Mouse (Mus musculus) urinary bladder, postnatal 25 days (tissue): Measurements from ENCODE around the gene Rasal2.

Experiments
- DNase-seq: peaks from one replicate; pipeline ENCODE4 v3.0.0; 2022; ENCODE audit warnings: low spot score

Rasal2 gene

GRCm38 (mm10) chr1:157412454-157413369 lies at the start of gene Rasal2:
Rasal2 (minus strand) TSS chr1:157412595.
- DNase-seq: peak; percentile 95

- no peak for DNase-seq
Observed at GRCm38 (mm10) chr1:157461276-157461675, 48.9 kb upstream of the Rasal2 start.

- DNase-seq: no peak
Observed at GRCm38 (mm10) chr1:157459904-157460303, 47.5 kb upstream of the Rasal2 start.

- peak; percentile 63 for DNase-seq
Observed at GRCm38 (mm10) chr1:157458421-157459208, 46.2 kb upstream of the Rasal2 start, which contains the start of gene Cryzl2. Cryzl2 (plus strand) TSS chr1:157458577.

- DNase-seq: no peak
Observed at GRCm38 (mm10) chr1:157457789-157458188, 45.4 kb upstream of the Rasal2 start.

- DNase-seq: no peak
Observed at GRCm38 (mm10) chr1:157454876-157455275, 42.5 kb upstream of the Rasal2 start.

- no peak for DNase-seq
Observed at GRCm38 (mm10) chr1:157452759-157453549, 40.6 kb upstream of the Rasal2 start.

- DNase-seq: no peak
Observed at GRCm38 (mm10) chr1:157452284-157452683, 39.9 kb upstream of the Rasal2 start.

GRCm38 (mm10) chr1:157449981-157450636 lies 37.7 kb upstream of the Rasal2 start:
- DNase-seq: no peak

GRCm38 (mm10) chr1:157449532-157449931 lies 37.1 kb upstream of the Rasal2 start:
- DNase-seq: no peak

- DNase-seq: no peak
Observed at GRCm38 (mm10) chr1:157448805-157449188, 36.4 kb upstream of the Rasal2 start.

GRCm38 (mm10) chr1:157448164-157448804 lies 35.9 kb upstream of the Rasal2 start:
- no peak for DNase-seq

GRCm38 (mm10) chr1:157447142-157447541 lies 34.7 kb upstream of the Rasal2 start:
- DNase-seq: no peak

- peak; percentile 40 for DNase-seq
Observed at GRCm38 (mm10) chr1:157446325-157446724, 33.9 kb upstream of the Rasal2 start.

GRCm38 (mm10) chr1:157445398-157445910 lies 33.1 kb upstream of the Rasal2 start:
- no peak for DNase-seq

- DNase-seq: no peak
Observed at GRCm38 (mm10) chr1:157444632-157445300, 32.4 kb upstream of the Rasal2 start.

GRCm38 (mm10) chr1:157443723-157444561 lies 31.5 kb upstream of the Rasal2 start:
- DNase-seq: no peak

- no peak for DNase-seq
Observed at GRCm38 (mm10) chr1:157443026-157443722, 30.8 kb upstream of the Rasal2 start.
